Comparison of ENCODE assay signal across 21 mouse cellular contexts in genomic region chr7:100835711-100836110, GRCm38 (mm10). TPM values are rescaled to one million over a fixed set of nuclear protein-coding genes. Genes with fewer than 3 reads are reported as not detected.
DNase-seq lines count a peak whose midpoint lies in the region; ATAC-seq and TF ChIP-seq lines count a peak whose summit lies in the region.
"Had no signal": no experiment of that assay in that cellular context is flagged by ENCODE, and none has a peak within 500 bp of the region (broad histone marks: within the 10 kb centered on the region; RNA-seq: fewer than 3 reads in every experiment).

No protein-coding gene starts in this region.

- no peak for TF ChIP-seq CTCF in liver, postnatal 0 days (IDR thresholded peaks at IDR 0.05; ENCODE audit: low read depth)
- no peak for TF ChIP-seq CTCF in midbrain, postnatal 0 days (IDR thresholded peaks at IDR 0.05)

- no peak for ATAC-seq in liver, embryonic 13.5 days (ENCODE audit: low read depth)
- no peak for ATAC-seq in liver, postnatal 0 days
- ATAC-seq in liver, embryonic 16.5 days (ENCODE audit: low read depth), result no peak
- no peak for ATAC-seq in midbrain, embryonic 11.5 days (ENCODE audit: low FRiP score)
- no peak for ATAC-seq in midbrain, postnatal 0 days (ENCODE audit: low FRiP score)
- ATAC-seq: activated CD4-positive, CD25-positive, alpha-beta regulatory T cell, adult 4 months; CD4-positive, CD25-positive, alpha-beta regulatory T cell, adult 4 months; Patski had no signal

- H3K4me1 ChIP-seq in liver, embryonic 13.5 days (replicated peaks), result peaks cover 54% of the 10 kb centered on the region
- H3K4me1 ChIP-seq in liver, postnatal 0 days (ENCODE audit: insufficient read depth), result peaks cover 24% of the 10 kb centered on the region
- peaks cover 41% of the 10 kb centered on the region for H3K4me1 ChIP-seq in liver, embryonic 16.5 days (ENCODE audit: control insufficient read depth, low read depth, low read length)
- H3K4me1 ChIP-seq in midbrain, embryonic 11.5 days (ENCODE audit: control insufficient read depth, insufficient read depth, low read length), result no peaks in the 10 kb centered on the region
- no peaks in the 10 kb centered on the region for H3K4me1 ChIP-seq in midbrain, postnatal 0 days (ENCODE audit: insufficient read depth, low read length)

- 78% methylated on average over 6 of the region's 6 CpGs for WGBS in liver, embryonic 13.5 days (ENCODE audit: insufficient replicate concordance)
- WGBS in liver, postnatal 0 days (ENCODE audit: insufficient replicate concordance), result 82% methylated on average over 6 of the region's 6 CpGs
- 82% methylated on average over 6 of the region's 6 CpGs for WGBS in liver, embryonic 16.5 days (ENCODE audit: insufficient replicate concordance)
- 84% methylated on average over 6 of the region's 6 CpGs for WGBS in midbrain, embryonic 11.5 days
- WGBS in midbrain, postnatal 0 days, result 84% methylated on average over 6 of the region's 6 CpGs

- H3K9me3 ChIP-seq in liver, embryonic 13.5 days (replicated peaks), result no peaks in the 10 kb centered on the region
- H3K9me3 ChIP-seq in liver, postnatal 0 days (ENCODE audit: low read length), result no peaks in the 10 kb centered on the region
- H3K9me3 ChIP-seq in liver, embryonic 16.5 days (replicated peaks; ENCODE audit: control insufficient read depth, low read length), result no peaks in the 10 kb centered on the region
- no peaks in the 10 kb centered on the region for H3K9me3 ChIP-seq in midbrain, embryonic 11.5 days (ENCODE audit: control insufficient read depth, low read length)
- H3K9me3 ChIP-seq in midbrain, postnatal 0 days (ENCODE audit: low read length), result no peaks in the 10 kb centered on the region
- H3K9me3 ChIP-seq: G1E had no signal

- no peak for TF ChIP-seq EP300 in liver, postnatal 0 days (IDR thresholded peaks at IDR 0.05; ENCODE audit: low read depth)

- H3K27ac ChIP-seq in liver, embryonic 13.5 days, result peak overlapping the region; percentile 25; the same call in 1 of the 2 replicates
- H3K27ac ChIP-seq in liver, postnatal 0 days (ENCODE audit: low read depth), result no peak overlapping the region
- 0 out of 2 replicates have a peak overlapping the region, but pooled peaks have one; percentile 25 for H3K27ac ChIP-seq in liver, embryonic 16.5 days (ENCODE audit: low read length)
- H3K27ac ChIP-seq in midbrain, embryonic 11.5 days (ENCODE audit: low read depth, low read length), result no peak overlapping the region
- H3K27ac ChIP-seq in midbrain, postnatal 0 days (ENCODE audit: low read depth, low read length), result no peak overlapping the region

- no peak overlapping the region for H3K4me2 ChIP-seq in liver, embryonic 13.5 days
- H3K4me2 ChIP-seq in liver, postnatal 0 days (ENCODE audit: low read depth, low read length), result no peak overlapping the region
- no peak overlapping the region for H3K4me2 ChIP-seq in liver, embryonic 16.5 days (ENCODE audit: low read depth, low read length)
- no peak overlapping the region for H3K4me2 ChIP-seq in midbrain, embryonic 11.5 days
- H3K4me2 ChIP-seq in midbrain, postnatal 0 days (ENCODE audit: low read depth, low read length, poor library complexity, severe bottlenecking), result no peak overlapping the region

- 0 out of 2 replicates have a peak, but pooled peaks cover 3% of the 10 kb centered on the region for H3K36me3 ChIP-seq in liver, embryonic 13.5 days
- H3K36me3 ChIP-seq in liver, postnatal 0 days (replicated peaks; ENCODE audit: insufficient read depth, low read length), result peaks cover 13% of the 10 kb centered on the region; the same call in 1 of the 2 replicates
- H3K36me3 ChIP-seq in liver, embryonic 16.5 days (ENCODE audit: control insufficient read depth, insufficient read depth), result no peaks in the 10 kb centered on the region
- H3K36me3 ChIP-seq in midbrain, embryonic 11.5 days (ENCODE audit: control insufficient read depth, insufficient read depth, low read length), result peaks cover 6% of the 10 kb centered on the region; the same call in 1 of the 2 replicates
- peaks cover 53% of the 10 kb centered on the region for H3K36me3 ChIP-seq in midbrain, postnatal 0 days (ENCODE audit: insufficient read depth, low read length)

- no peaks in the 10 kb centered on the region for H3K27me3 ChIP-seq in liver, embryonic 13.5 days
- H3K27me3 ChIP-seq in liver, postnatal 0 days (ENCODE audit: insufficient read depth, low read length), result no peaks in the 10 kb centered on the region
- H3K27me3 ChIP-seq in liver, embryonic 16.5 days (ENCODE audit: control insufficient read depth, insufficient read depth, low read depth, low read length), result no peaks in the 10 kb centered on the region
- no peaks in the 10 kb centered on the region for H3K27me3 ChIP-seq in midbrain, embryonic 11.5 days (ENCODE audit: control insufficient read depth, insufficient read depth, low read length)
- H3K27me3 ChIP-seq in midbrain, postnatal 0 days (ENCODE audit: insufficient read depth, low read length), result no peaks in the 10 kb centered on the region
- H3K27me3 ChIP-seq: CH12.LX, Patski had no signal

- no peak overlapping the region for H3K9ac ChIP-seq in liver, embryonic 13.5 days
- no peak overlapping the region for H3K9ac ChIP-seq in liver, postnatal 0 days (replicated peaks)
- no peak overlapping the region for H3K9ac ChIP-seq in liver, embryonic 16.5 days (ENCODE audit: low read depth, low read length)
- H3K9ac ChIP-seq in midbrain, embryonic 11.5 days (ENCODE audit: low read length), result no peak overlapping the region
- no peak overlapping the region for H3K9ac ChIP-seq in midbrain, postnatal 0 days (replicated peaks; ENCODE audit: low read length, poor library complexity, severe bottlenecking)

- no peak overlapping the region for H3K4me3 ChIP-seq in liver, embryonic 13.5 days (replicated peaks)
- H3K4me3 ChIP-seq in liver, postnatal 0 days (ENCODE audit: low read depth, low read length), result no peak overlapping the region
- H3K4me3 ChIP-seq in liver, embryonic 16.5 days (ENCODE audit: low read depth, low read length), result no peak overlapping the region
- H3K4me3 ChIP-seq in midbrain, embryonic 11.5 days (ENCODE audit: low read depth, low read length), result no peak overlapping the region
- H3K4me3 ChIP-seq in midbrain, postnatal 0 days (ENCODE audit: low read depth, low read length), result no peak overlapping the region

- DNase-seq in heart, adult 11 months, result peak; percentile 84
- no peak for DNase-seq in heart, adult 9 months (ENCODE audit: low spot score in 2 of 2)
- DNase-seq in liver, embryonic 13.5 days, result no peak
- DNase-seq in liver, postnatal 0 days, result no peak
- DNase-seq in liver, result no peak
- DNase-seq in midbrain, embryonic 11.5 days (ENCODE audit: low spot score, missing footprints), result peak; percentile 69
- DNase-seq in midbrain, postnatal 0 days (ENCODE audit: low spot score), result no peak
- DNase-seq: adrenal gland, adult 2 months; adrenal gland, adult 8-10 months; adrenal gland, postnatal 10 days; adrenal gland, postnatal 14 days; adrenal gland, postnatal 25 days; adrenal gland, postnatal 36 days; cerebellum, adult 11 months; cerebellum, adult 11-12 months had no signal

RNA-seq across cellular contexts. Expression of gene Relt, which starts 27.5 kb away (rescaled TPM):
- polyA plus RNA-seq in liver, embryonic 13.5 days (2015; fragmentation: Nextera tagmentation; extraction: Ambion mirVana), result 15.3 and 16.7 TPM in 2 replicates
- polyA plus RNA-seq in liver, postnatal 0 days (2015; fragmentation: Nextera tagmentation; extraction: Ambion mirVana), result 6.9 and 7.5 TPM in 2 replicates
- polyA plus RNA-seq in liver, embryonic 16.5 days (2015; fragmentation: Nextera tagmentation; extraction: Ambion mirVana), result 15.8 and 16.3 TPM in 2 replicates
- polyA plus RNA-seq in midbrain, embryonic 11.5 days (2014; fragmentation: Nextera tagmentation; extraction: Ambion mirVana), result 1.7 and 2.2 TPM in 2 replicates
- 7.8 and 9.0 TPM in 2 replicates for total RNA-seq in midbrain, postnatal 0 days (2014; rRNA removed)
- polyA plus RNA-seq in midbrain, postnatal 0 days (2015; fragmentation: Nextera tagmentation; extraction: Ambion mirVana), result 5.1 and 5.3 TPM in 2 replicates

Comparison
In these comparisons a context has a peak if more than half of its experiments do, and no peak if none do; other contexts are left out.
1. DNase-seq: peak in heart, adult 11 months (single experiment) and midbrain, embryonic 11.5 days (single experiment); none in heart, adult 9 months (0 of 2), liver, embryonic 13.5 days (single experiment), liver, postnatal 0 days (single experiment), liver (single experiment) and midbrain, postnatal 0 days (single experiment).
2. H3K27ac ChIP-seq: peak in liver, embryonic 13.5 days (single experiment) and liver, embryonic 16.5 days (single experiment); none in liver, postnatal 0 days (single experiment), midbrain, embryonic 11.5 days (single experiment) and midbrain, postnatal 0 days (single experiment).